Mouse (Mus musculus) macrophage (primary cell): ENCODE measurements at regions not wholly inside any gene's neighbourhood (a gene's known extent, or its start where the extent isn't known, plus 50 kb on each side); places are given as distances from the start of the nearest gene placed in this dataset.

Source experiments
- H3K27ac ChIP-seq: fragments of 350-480 bp; formaldehyde crosslinking; 2 replicates; pipeline ENCODE4 v1.9.0; 2021
- H3K36me3 ChIP-seq: fragments of 350-480 bp; formaldehyde crosslinking; 2 replicates; pipeline ENCODE4 v1.9.0; 2021; ENCODE audit errors: inconsistent target
- H3K4me3 ChIP-seq: fragments of 350-480 bp; formaldehyde crosslinking; 2 replicates; pipeline ENCODE4 v1.9.0; 2021; ENCODE audit errors: inconsistent target
- H3K79me2 ChIP-seq: fragments of 350-480 bp; formaldehyde crosslinking; 2 replicates; pipeline ENCODE4 v1.9.0; 2021; ENCODE audit errors: inconsistent target
- WGBS: methylation state at CpG from one replicate; pipeline ENCODE4 v1.1.7; 2026; ENCODE audit warnings: inconsistent platforms; ENCODE audit not compliant: missing documents; 5-methylcytosine and 5-hydroxymethylcytosine counted together

DNA sequence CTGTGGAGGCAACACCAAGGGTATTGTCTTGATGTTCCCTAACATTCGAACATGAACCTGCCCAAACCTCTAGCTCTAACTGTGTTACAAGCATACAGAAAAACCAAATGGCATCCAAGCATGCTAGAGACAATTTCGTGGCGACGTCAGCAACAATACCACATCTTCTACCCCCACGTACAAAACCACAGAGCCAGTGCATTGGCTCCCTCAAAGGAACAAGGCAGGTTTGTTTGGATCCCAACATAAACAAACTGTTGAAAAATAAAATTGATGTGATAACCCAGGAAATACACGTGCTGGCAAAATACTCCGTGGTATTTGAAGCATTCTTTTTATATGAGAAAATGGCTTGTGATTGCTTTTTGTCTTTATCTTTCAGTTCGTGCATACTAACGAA lies 89.4 kb downstream of the Psmg1 start:
- no peak overlapping the region for H3K4me3 ChIP-seq
- 92% methylated on average over 9 of the region's 9 CpGs for WGBS
- no peak overlapping the region for H3K27ac ChIP-seq
- H3K36me3 ChIP-seq = no peaks in the 10 kb centered on the region
- no peaks in the 10 kb centered on the region for H3K79me2 ChIP-seq

- H3K36me3 ChIP-seq = no peaks in the 10 kb centered on the region
- H3K27ac ChIP-seq = no peak overlapping the region
- H3K79me2 ChIP-seq = no peaks in the 10 kb centered on the region
- no peak overlapping the region for H3K4me3 ChIP-seq
- 75% methylated on average over 9 of the region's 9 CpGs for WGBS
Measured at GRCm38 (mm10) chr16:95900181-95900580, 90.6 kb downstream of the Psmg1 start.

DNA sequence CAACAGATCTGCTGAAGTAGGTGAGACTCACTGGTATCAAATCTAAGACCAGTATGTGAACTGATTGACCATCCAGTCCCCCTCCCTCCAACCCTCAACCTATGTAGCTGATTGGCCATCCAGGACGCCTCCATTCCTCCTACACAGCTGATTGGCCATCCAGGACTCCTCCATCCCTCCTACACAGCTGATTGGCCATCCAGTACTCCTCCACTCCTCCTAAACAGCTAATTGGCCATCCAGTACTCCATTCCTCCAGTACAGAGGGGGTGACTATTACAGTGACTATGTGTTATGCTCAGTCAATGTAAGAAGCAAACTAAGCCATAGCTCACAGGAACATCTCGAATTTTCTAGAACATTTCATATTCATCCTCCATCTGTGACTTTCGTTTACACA lies 91.1 kb downstream of the Psmg1 start:
- Histone ChIP-seq H3K27ac (no peak overlapping the region), H3K4me3 (no peak overlapping the region), H3K36me3 (no peaks in the 10 kb centered on the region), H3K79me2 (no peaks in the 10 kb centered on the region)
- 98% methylated on average over 3 of the region's 3 CpGs for WGBS

DNA sequence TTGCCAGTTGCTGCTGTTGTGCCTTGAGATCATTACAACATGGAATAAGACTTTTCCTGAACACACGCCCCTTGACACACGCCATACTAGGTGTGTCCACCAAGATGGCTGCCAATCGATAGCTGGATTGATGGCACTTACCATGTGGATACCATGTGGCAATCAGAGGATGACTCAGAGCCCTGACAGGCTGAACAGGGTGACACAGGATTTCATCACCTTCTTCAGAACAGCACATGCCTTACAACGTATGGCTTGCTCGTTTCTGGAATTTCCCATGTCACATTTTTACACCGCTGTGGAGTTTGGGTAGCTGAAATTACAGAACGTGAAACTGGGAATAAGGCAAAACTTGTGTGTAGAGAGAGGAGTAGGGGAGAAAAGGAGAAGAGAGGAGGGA lies 92.9 kb downstream of the Psmg1 start:
- 56% methylated on average over 7 of the region's 7 CpGs for WGBS
- Histone ChIP-seq H3K4me3 (no peak overlapping the region), H3K36me3 (no peaks in the 10 kb centered on the region), H3K79me2 (no peaks in the 10 kb centered on the region), H3K27ac (peak overlapping the region; percentile 51)

- Histone ChIP-seq H3K36me3 (no peaks in the 10 kb centered on the region), H3K27ac (no peak overlapping the region), H3K4me3 (no peak overlapping the region), H3K79me2 (no peaks in the 10 kb centered on the region)
- 86% methylated on average over 6 of the region's 6 CpGs for WGBS
Measured at GRCm38 (mm10) chr16:95896126-95896525, 94.6 kb downstream of the Psmg1 start.

DNA sequence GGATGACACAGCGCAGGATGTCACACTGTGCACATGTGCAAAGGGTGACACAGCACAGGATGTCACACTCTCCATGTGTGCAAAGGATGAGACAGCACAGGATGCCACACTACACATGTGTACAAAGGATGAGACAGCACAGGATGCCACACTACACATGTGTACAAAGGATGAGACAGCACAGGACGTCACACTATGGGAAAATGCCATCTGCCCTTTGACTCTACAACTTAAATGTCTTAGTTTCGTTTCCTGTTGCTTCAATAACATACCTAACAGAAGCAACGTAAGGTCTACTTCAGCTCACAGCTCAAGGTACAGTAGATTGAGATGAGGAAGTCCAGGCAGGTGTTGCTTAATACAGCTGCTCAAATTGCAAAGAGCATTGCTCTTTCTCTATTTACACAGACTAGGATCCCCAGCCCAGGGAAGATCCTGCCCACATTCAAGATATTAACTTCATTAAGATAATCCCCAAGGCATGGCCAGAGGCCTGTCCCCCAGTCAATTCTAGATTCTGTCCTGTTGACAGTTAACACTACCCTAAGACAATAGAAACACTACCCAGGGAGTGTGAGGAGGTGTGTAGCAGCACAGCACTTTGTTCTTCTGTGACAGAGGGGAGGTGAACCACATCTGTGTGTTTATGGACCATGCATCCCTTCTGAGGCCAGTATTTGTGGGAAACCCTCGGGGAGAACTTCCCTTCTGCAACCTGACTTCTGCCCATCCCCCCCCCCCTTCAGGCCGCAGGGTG lies 97.0 kb downstream of the Psmg1 start:
- H3K4me3 ChIP-seq = no peak overlapping the region
- no peak overlapping the region for H3K27ac ChIP-seq
- 52% methylated on average over 6 of the region's 6 CpGs for WGBS
- no peaks in the 10 kb centered on the region for H3K79me2 ChIP-seq
- no peaks in the 10 kb centered on the region for H3K36me3 ChIP-seq

DNA sequence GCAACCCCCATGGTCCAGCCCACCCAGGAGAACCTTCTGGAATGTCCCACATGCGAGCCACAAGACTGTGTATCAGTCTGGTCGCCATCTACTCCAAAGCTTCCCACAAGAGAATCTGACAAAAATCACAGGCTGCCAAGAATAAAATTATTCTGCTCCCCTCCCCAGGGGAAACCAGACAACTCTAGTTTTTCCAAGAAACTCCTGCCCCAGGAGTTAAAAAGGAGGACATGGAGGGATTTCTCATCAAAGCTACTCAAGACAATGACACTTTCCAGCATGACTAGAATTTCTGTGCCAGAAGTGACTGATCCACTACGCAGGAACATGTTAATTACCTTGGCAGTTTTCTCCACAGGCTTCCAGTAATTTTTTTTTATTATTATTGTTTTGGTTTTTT lies 98.4 kb downstream of the Psmg1 start:
- Histone ChIP-seq H3K36me3 (no peaks in the 10 kb centered on the region), H3K27ac (no peak overlapping the region), H3K4me3 (no peak overlapping the region), H3K79me2 (no peaks in the 10 kb centered on the region)
- 97% methylated on average over 3 of the region's 3 CpGs for WGBS

DNA sequence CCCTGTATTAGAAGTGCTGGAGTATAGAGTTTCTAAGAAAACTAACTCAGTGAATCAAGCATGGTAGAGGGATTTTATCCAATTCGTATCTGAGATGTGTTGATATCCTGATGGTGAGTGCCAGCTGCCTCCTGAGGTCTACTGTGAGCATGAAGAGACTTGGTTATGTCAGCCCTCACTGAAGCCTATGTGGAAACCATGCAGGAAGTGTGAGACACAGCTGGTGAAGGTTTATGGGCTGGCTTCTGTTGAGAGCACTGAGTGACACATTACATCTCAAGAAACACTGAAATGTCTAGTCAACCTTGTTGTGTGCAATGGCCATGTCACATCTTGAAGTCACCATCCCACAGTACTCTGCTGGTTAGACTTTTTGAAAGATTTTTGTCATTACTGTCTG lies 104.6 kb downstream of the Psmg1 start:
- Histone ChIP-seq H3K27ac (no peak overlapping the region), H3K36me3 (no peaks in the 10 kb centered on the region), H3K79me2 (no peaks in the 10 kb centered on the region), H3K4me3 (no peak overlapping the region)
- WGBS = 100% methylated on average over 1 of the region's 1 CpGs

GRCm38 (mm10) chr16:95873297-95873696 lies 117.5 kb downstream of the Psmg1 start:
- WGBS = 100% methylated on average over 4 of the region's 4 CpGs
- Histone ChIP-seq H3K4me3 (no peak overlapping the region), H3K79me2 (no peaks in the 10 kb centered on the region), H3K36me3 (no peaks in the 10 kb centered on the region), H3K27ac (no peak overlapping the region)

DNA sequence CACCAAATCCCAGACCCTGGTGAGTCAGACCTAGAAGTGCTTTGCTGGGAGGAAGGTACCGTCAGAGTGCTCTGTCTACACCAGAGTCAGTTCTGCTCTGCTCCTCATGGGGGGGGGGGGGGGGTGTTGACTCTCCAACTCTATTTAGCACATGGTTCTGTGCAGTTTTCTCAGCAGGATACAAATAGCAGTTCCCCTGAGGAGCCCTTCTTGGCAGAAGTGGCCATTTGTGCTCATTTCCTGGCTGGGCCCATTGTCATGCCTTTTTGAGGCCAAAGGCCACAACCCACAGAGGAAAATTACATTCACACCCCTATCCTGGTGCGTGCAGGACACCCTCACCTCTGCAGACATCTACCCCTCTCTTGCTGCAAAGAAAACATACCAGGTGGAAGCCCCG lies 118.3 kb downstream of the Psmg1 start:
- no peaks in the 10 kb centered on the region for H3K36me3 ChIP-seq
- H3K79me2 ChIP-seq = no peaks in the 10 kb centered on the region
- H3K4me3 ChIP-seq = no peak overlapping the region
- H3K27ac ChIP-seq = no peak overlapping the region
- 49% methylated on average over 3 of the region's 3 CpGs for WGBS

DNA sequence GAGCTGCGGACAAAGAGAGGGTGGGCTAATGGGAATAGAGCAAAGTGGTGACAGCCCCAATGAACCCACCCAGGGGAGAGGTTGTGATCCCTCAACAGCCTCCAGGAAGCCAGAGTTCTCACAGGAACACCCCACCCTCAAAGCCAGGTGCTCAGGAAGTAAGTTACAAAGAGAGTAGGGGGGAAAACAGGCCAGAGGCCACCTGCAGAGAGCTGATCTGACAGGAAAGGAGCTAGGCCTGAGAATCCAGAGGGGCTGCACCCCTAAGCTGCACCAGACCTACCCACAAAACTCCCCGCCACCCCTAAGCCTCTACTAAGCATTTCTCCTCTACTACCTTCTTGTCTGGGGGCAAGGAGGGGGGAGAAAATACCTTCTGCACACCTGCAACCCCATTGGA lies 120.5 kb downstream of the Psmg1 start:
- no peak overlapping the region for H3K27ac ChIP-seq
- no peaks in the 10 kb centered on the region for H3K79me2 ChIP-seq
- 89% methylated on average over 2 of the region's 2 CpGs for WGBS
- no peak overlapping the region for H3K4me3 ChIP-seq
- H3K36me3 ChIP-seq = no peaks in the 10 kb centered on the region

- WGBS = 89% methylated on average over 5 of the region's 5 CpGs
Measured at GRCm38 (mm10) chr16:95869501-95869900, 121.3 kb downstream of the Psmg1 start.

GRCm38 (mm10) chr16:95868896-95869295 lies 121.9 kb downstream of the Psmg1 start:
- Histone ChIP-seq H3K27ac (no peak overlapping the region), H3K4me3 (no peak overlapping the region), H3K79me2 (no peaks in the 10 kb centered on the region), H3K36me3 (no peaks in the 10 kb centered on the region)
- 91% methylated on average over 1 of the region's 1 CpGs for whole genome bisulfite sequencing

More at GRCm38 (mm10) chr16:95869501-95869900, 121.3 kb downstream of the Psmg1 start:
- Histone ChIP-seq H3K36me3 (no peaks in the 10 kb centered on the region), H3K4me3 (no peak overlapping the region), H3K27ac (no peak overlapping the region), H3K79me2 (no peaks in the 10 kb centered on the region)

- no peaks in the 10 kb centered on the region for H3K36me3 ChIP-seq
- H3K4me3 ChIP-seq = no peak overlapping the region
- no peak overlapping the region for H3K27ac ChIP-seq
- H3K79me2 ChIP-seq = no peaks in the 10 kb centered on the region
- 87% methylated on average over 9 of the region's 9 CpGs for WGBS
Measured at GRCm38 (mm10) chr16:95867516-95867915, 123.2 kb downstream of the Psmg1 start.

DNA sequence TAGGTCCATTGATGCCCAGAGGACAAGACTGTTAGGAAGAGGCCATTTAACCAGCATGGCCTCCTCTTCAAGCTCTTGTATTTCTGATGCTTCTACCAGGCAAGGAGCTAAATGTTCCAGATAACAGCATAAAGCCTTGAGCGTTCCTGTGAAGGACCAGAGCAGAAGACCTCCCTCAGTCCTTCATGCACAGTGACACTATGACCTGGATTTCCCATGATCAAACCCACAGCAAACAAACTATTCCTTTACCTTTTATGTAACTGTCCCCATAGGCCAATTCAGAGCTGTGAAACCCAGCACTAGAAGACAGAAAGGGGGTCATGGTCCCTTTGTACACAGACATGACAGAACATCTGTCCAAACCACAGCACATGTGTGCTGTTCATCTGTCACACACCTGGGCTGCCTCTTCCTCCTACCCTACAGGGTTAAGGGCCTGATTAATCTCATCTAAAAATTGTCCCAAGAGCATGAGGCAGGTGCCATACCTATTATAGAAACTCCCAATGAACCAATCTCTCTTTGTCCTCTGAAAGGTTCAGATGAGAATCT lies 123.8 kb downstream of the Psmg1 start:
- H3K4me3 ChIP-seq = no peak overlapping the region
- H3K27ac ChIP-seq = no peak overlapping the region
- H3K79me2 ChIP-seq = no peaks in the 10 kb centered on the region
- H3K36me3 ChIP-seq = no peaks in the 10 kb centered on the region
- WGBS = 100% methylated on average over 1 of the region's 1 CpGs

GRCm38 (mm10) chr16:95865603-95866002 lies 125.2 kb downstream of the Psmg1 start:
- Histone ChIP-seq H3K27ac (no peak overlapping the region), H3K4me3 (no peak overlapping the region), H3K79me2 (no peaks in the 10 kb centered on the region), H3K36me3 (no peaks in the 10 kb centered on the region)
- 20% methylated on average over 1 of the region's 1 CpGs for WGBS
